16 mouse cellular contexts compared by ENCODE assay signal in genomic region chr1:85775136-85775535, GRCm38 (mm10). TPM values are rescaled to one million over a fixed set of nuclear protein-coding genes. Genes with fewer than 3 reads are reported as not detected.
DNase-seq lines count a peak whose midpoint lies in the region; ATAC-seq lines count a peak whose summit lies in the region.
"Had no signal": no experiment of that assay in that cellular context is flagged by ENCODE, and none has a peak within 500 bp of the region (broad histone marks: within the 10 kb centered on the region; RNA-seq: fewer than 3 reads in every experiment).

No protein-coding gene starts in this region.

- ATAC-seq in hindbrain, embryonic 16.5 days = peak; percentile 52
- no peak for ATAC-seq in hindbrain, embryonic 12.5 days (ENCODE audit: low FRiP score)
- no peak for ATAC-seq in forebrain, embryonic 15.5 days (replicated peaks)
- ATAC-seq in megakaryocyte, adult 5-6 weeks (ENCODE audit: poor library complexity, severe bottlenecking) = no peak
- ATAC-seq: activated CD4-positive, CD25-positive, alpha-beta regulatory T cell, adult 4 months had no signal

- DNase-seq in cerebellum, adult 8-10 months = peak; percentile 10
- DNase-seq in cerebellum, adult 11 months = no peak
- peak; percentile 39 for DNase-seq in 416B (ENCODE audit: low read depth)
- DNase-seq in brain, adult 2 months (ENCODE audit: low read depth, low spot score) = peak; percentile 50
- DNase-seq: B cell, adult 2 months; kidney, adult 11 months; liver, embryonic 13.5 days; lung, postnatal 36 days; spleen, adult 18-20 months; thymus, adult 2 months had no signal

- H3K4me1 ChIP-seq in hindbrain, embryonic 16.5 days (ENCODE audit: control insufficient read depth, insufficient read depth, low read depth, low read length) = no peaks in the 10 kb centered on the region
- no peaks in the 10 kb centered on the region for H3K4me1 ChIP-seq in hindbrain, embryonic 12.5 days
- H3K4me1 ChIP-seq in forebrain, embryonic 15.5 days = no peaks in the 10 kb centered on the region

- H3K9me3 ChIP-seq in hindbrain, embryonic 16.5 days (ENCODE audit: control insufficient read depth, low read length) = no peaks in the 10 kb centered on the region
- H3K9me3 ChIP-seq in hindbrain, embryonic 12.5 days (replicated peaks) = no peaks in the 10 kb centered on the region
- no peaks in the 10 kb centered on the region for H3K9me3 ChIP-seq in forebrain, embryonic 15.5 days
- H3K9me3 ChIP-seq: G1E; liver, embryonic 13.5 days had no signal

- H3K4me3 ChIP-seq in hindbrain, embryonic 16.5 days (ENCODE audit: low read length) = no peak overlapping the region
- no peak overlapping the region for H3K4me3 ChIP-seq in hindbrain, embryonic 12.5 days
- no peak overlapping the region for H3K4me3 ChIP-seq in forebrain, embryonic 15.5 days
- H3K4me3 ChIP-seq: liver, embryonic 13.5 days had no signal

- no peaks in the 10 kb centered on the region for H3K36me3 ChIP-seq in hindbrain, embryonic 16.5 days (ENCODE audit: control insufficient read depth, insufficient read depth, low read length)
- no peaks in the 10 kb centered on the region for H3K36me3 ChIP-seq in hindbrain, embryonic 12.5 days
- no peaks in the 10 kb centered on the region for H3K36me3 ChIP-seq in forebrain, embryonic 15.5 days
- H3K36me3 ChIP-seq: G1E; liver, embryonic 13.5 days had no signal

- no peak overlapping the region for H3K4me2 ChIP-seq in hindbrain, embryonic 16.5 days (ENCODE audit: low read length)
- no peak overlapping the region for H3K4me2 ChIP-seq in hindbrain, embryonic 12.5 days (replicated peaks)
- no peak overlapping the region for H3K4me2 ChIP-seq in forebrain, embryonic 15.5 days (replicated peaks)
- H3K4me2 ChIP-seq: liver, embryonic 13.5 days had no signal

- no peak overlapping the region for H3K9ac ChIP-seq in hindbrain, embryonic 16.5 days (ENCODE audit: low read depth, low read length)
- no peak overlapping the region for H3K9ac ChIP-seq in hindbrain, embryonic 12.5 days
- H3K9ac ChIP-seq in forebrain, embryonic 15.5 days (replicated peaks) = no peak overlapping the region
- H3K9ac ChIP-seq: liver, embryonic 13.5 days had no signal

- H3K27me3 ChIP-seq in hindbrain, embryonic 16.5 days (replicated peaks; ENCODE audit: control insufficient read depth, insufficient read depth, low read length) = no peaks in the 10 kb centered on the region
- no peaks in the 10 kb centered on the region for H3K27me3 ChIP-seq in hindbrain, embryonic 12.5 days
- H3K27me3 ChIP-seq in forebrain, embryonic 15.5 days = no peaks in the 10 kb centered on the region
- H3K27me3 ChIP-seq: liver, embryonic 13.5 days had no signal

- no peak overlapping the region for H3K27ac ChIP-seq in hindbrain, embryonic 16.5 days (ENCODE audit: low read depth, low read length)
- no peak overlapping the region for H3K27ac ChIP-seq in hindbrain, embryonic 12.5 days
- H3K27ac ChIP-seq in forebrain, embryonic 15.5 days (replicated peaks) = no peak overlapping the region
- H3K27ac ChIP-seq: liver, embryonic 13.5 days had no signal

- 69% methylated on average over 7 of the region's 7 CpGs for WGBS in hindbrain, embryonic 16.5 days
- 91% methylated on average over 7 of the region's 7 CpGs for WGBS in hindbrain, embryonic 12.5 days
- WGBS in forebrain, embryonic 15.5 days = 84% methylated on average over 7 of the region's 7 CpGs

RNA-seq across cellular contexts. Expression of gene A630001G21Rik, which starts 3.3 kb away (rescaled TPM):
- polyA plus RNA-seq in hindbrain, embryonic 16.5 days (2015; fragmentation: Nextera tagmentation; extraction: Ambion mirVana) = 0.29 and 0.59 TPM in 2 replicates
- polyA plus RNA-seq in hindbrain, embryonic 12.5 days (2016; fragmentation: Nextera tagmentation; extraction: Ambion mirVana) = 1.2 and 1.5 TPM in 2 replicates
- polyA plus RNA-seq in forebrain, embryonic 15.5 days (2015; fragmentation: Nextera tagmentation; extraction: Ambion mirVana) = 0.29 and 0.41 TPM in 2 replicates
- total RNA-seq in megakaryocyte, adult 5-6 weeks (2015) = 59.3 and 63.8 TPM in 2 replicates
- 51.5 and 56.9 TPM in 2 replicates for total RNA-seq in megakaryocyte, adult 5-6 weeks (2017)
- polyA plus RNA-seq: G1E had no signal

RNA-seq across cellular contexts. Expression of gene Cab39, which starts 18.1 kb away (rescaled TPM):
- polyA plus RNA-seq in hindbrain, embryonic 16.5 days (2015; fragmentation: Nextera tagmentation; extraction: Ambion mirVana) = 42.3 and 47.9 TPM in 2 replicates
- 75.3 and 80.6 TPM in 2 replicates for polyA plus RNA-seq in hindbrain, embryonic 12.5 days (2016; fragmentation: Nextera tagmentation; extraction: Ambion mirVana)
- polyA plus RNA-seq in forebrain, embryonic 15.5 days (2015; fragmentation: Nextera tagmentation; extraction: Ambion mirVana) = 49.2 and 53.2 TPM in 2 replicates
- total RNA-seq in megakaryocyte, adult 5-6 weeks (2015) = 64.3 and 74.3 TPM in 2 replicates
- total RNA-seq in megakaryocyte, adult 5-6 weeks (2017) = 112 and 115 TPM in 2 replicates
